Mouse (Mus musculus) macrophage (primary cell): ENCODE data around the gene Prpmp5. TPM values are rescaled to one million over a fixed set of nuclear protein-coding genes. Genes with fewer than 3 reads are reported as not detected.
"Not testable (repeated sequence)": the region's sequence is repeated elsewhere in the genome, so short reads cannot be mapped to it uniquely, and the experiment has no call there.

Experiments
- H3K27ac ChIP-seq: fragments of 350-480 bp; formaldehyde crosslinking; 2 replicates; pipeline ENCODE4 v1.9.0; 2021
- H3K36me3 ChIP-seq: fragments of 350-480 bp; formaldehyde crosslinking; 2 replicates; pipeline ENCODE4 v1.9.0; 2021; ENCODE audit errors: inconsistent target
- H3K4me3 ChIP-seq: fragments of 350-480 bp; formaldehyde crosslinking; 2 replicates; pipeline ENCODE4 v1.9.0; 2021; ENCODE audit errors: inconsistent target
- H3K79me2 ChIP-seq: fragments of 350-480 bp; formaldehyde crosslinking; 2 replicates; pipeline ENCODE4 v1.9.0; 2021; ENCODE audit errors: inconsistent target
- WGBS: methylation state at CpG from one replicate; pipeline ENCODE4 v1.1.7; 2026; ENCODE audit warnings: inconsistent platforms; ENCODE audit not compliant: missing documents; 5-methylcytosine and 5-hydroxymethylcytosine counted together
- polyA plus RNA-seq: library from polyadenylated mRNA; stranded (reverse); fragments of 250-400 nt; gene quantifications from 3 replicates; pipeline ENCODE4 v1.2.4, GENCODE M21; 2018; ENCODE audit warnings: inconsistent platforms
- total RNA-seq, 78 experiments: library from RNA; depleted of rRNA; stranded (reverse); fragments of 250-400 nt; gene quantifications; 1 replicate in 9 of 78; 2 replicates in 24 of 78; 3 replicates in 43 of 78; 4 replicates in 2 of 78; pipeline ENCODE4 v1.2.4; 2018; ENCODE audit warnings: inconsistent platforms in 56 of 78

Prpmp5 gene
- total RNA-seq (2018; cell fraction: chromatin; rRNA removed): not detected
- not detected for total RNA-seq (2018; cell fraction: cytosol; rRNA removed)
- total RNA-seq (2018; cell fraction: nucleus; rRNA removed): not detected
- polyA plus RNA-seq: not detected in 3 replicates

DNA sequence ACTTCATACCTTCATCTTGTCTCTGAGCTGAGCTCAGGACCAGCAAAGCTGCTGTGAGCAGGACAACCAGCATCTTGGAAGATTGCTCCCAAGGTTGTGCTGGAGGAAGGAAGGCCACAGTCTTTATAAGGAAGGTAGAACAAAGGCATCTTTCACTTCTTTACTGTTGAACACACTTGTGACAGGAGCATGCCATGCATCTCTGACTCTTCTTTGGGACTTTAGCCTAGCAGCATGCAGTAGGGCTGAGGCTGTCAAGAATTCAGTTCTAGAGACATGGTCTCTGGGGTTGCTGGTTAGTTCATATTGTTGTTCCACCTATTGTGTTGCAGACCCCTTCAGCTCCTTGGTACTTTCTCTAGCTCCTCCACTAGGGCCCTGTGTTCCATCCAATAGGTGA, at the start of gene Prpmp5:
TSS of gene Prpmp5 (minus strand) at position 101 of the 400 bp plus-strand sequence.
- H3K36me3 ChIP-seq, H3K27ac ChIP-seq: not testable (repeated sequence)

GRCm38 (mm10) chr6:132364034-132364433, 49.5 kb upstream of the Prpmp5 start, which contains the start of gene Gm8882:
Gene Gm8882, minus strand, starts transcription at chr6:132364134.
- H3K27ac ChIP-seq, H3K36me3 ChIP-seq, H3K4me3 ChIP-seq, H3K79me2 ChIP-seq: not testable (repeated sequence)
- 80% methylated on average over 1 of the region's 1 CpGs for WGBS

More for the DNA sequence above, at the start of gene Prpmp5:
- H3K4me3 ChIP-seq, H3K79me2 ChIP-seq: not testable (repeated sequence)

Other genes with a start within 250 kb of the Prpmp5 start
- gene Prb1, start 104.2 kb downstream of the Prpmp5 start, polyA plus RNA-seq: not detected in 3 replicates
- not detected in 3 replicates for gene Gm8882, start 49.4 kb upstream of the Prpmp5 start, polyA plus RNA-seq